Mouse (Mus musculus): Measurements from ENCODE around the gene Tbc1d15.

Gene Tbc1d15

GRCm38 (mm10) chr10:115251088-115251934 lies at the start of gene Tbc1d15:
Tbc1d15 (minus strand) TSS chr10:115251467.
- DNase-seq, result peak; percentile 99

- DNase-seq, result no peak
These were observed 47.4 kb upstream of the Tbc1d15 start for GRCm38 (mm10) chr10:115298683-115299082.

GRCm38 (mm10) chr10:115297582-115297981 lies 46.3 kb upstream of the Tbc1d15 start:
- no peak for DNase-seq

GRCm38 (mm10) chr10:115296401-115296935 lies 45.2 kb upstream of the Tbc1d15 start:
- DNase-seq, result peak; percentile 20

GRCm38 (mm10) chr10:115295162-115295561 lies 43.9 kb upstream of the Tbc1d15 start:
- no peak for DNase-seq

- DNase-seq, result no peak
These were observed 43.4 kb upstream of the Tbc1d15 start for GRCm38 (mm10) chr10:115294715-115295114.

- no peak for DNase-seq
These were observed 42.7 kb upstream of the Tbc1d15 start for GRCm38 (mm10) chr10:115293946-115294345.

GRCm38 (mm10) chr10:115290671-115291070 lies 39.4 kb upstream of the Tbc1d15 start:
- DNase-seq, result no peak

- no peak for DNase-seq
These were observed 37.6 kb upstream of the Tbc1d15 start for GRCm38 (mm10) chr10:115288856-115289255.

GRCm38 (mm10) chr10:115284170-115284569 lies 32.9 kb upstream of the Tbc1d15 start:
- no peak for DNase-seq

- DNase-seq, result no peak
These were observed 30.1 kb upstream of the Tbc1d15 start for GRCm38 (mm10) chr10:115281381-115281780.

- no peak for DNase-seq
These were observed 20.4 kb upstream of the Tbc1d15 start for GRCm38 (mm10) chr10:115271649-115272048.

- no peak for DNase-seq
These were observed 19.5 kb upstream of the Tbc1d15 start for GRCm38 (mm10) chr10:115270612-115271390.

- no peak for DNase-seq
These were observed 11.8 kb upstream of the Tbc1d15 start for GRCm38 (mm10) chr10:115262926-115263562.

GRCm38 (mm10) chr10:115262261-115262660 lies 11.0 kb upstream of the Tbc1d15 start:
- DNase-seq, result no peak

GRCm38 (mm10) chr10:115261428-115261827 lies 10.2 kb upstream of the Tbc1d15 start:
- DNase-seq, result no peak

GRCm38 (mm10) chr10:115256162-115256561 lies 4.9 kb upstream of the Tbc1d15 start:
- no peak for DNase-seq

GRCm38 (mm10) chr10:115253521-115253920 lies 2.3 kb upstream of the Tbc1d15 start:
- no peak for DNase-seq

- DNase-seq, result peak; percentile 71
These were observed 1.1 kb upstream of the Tbc1d15 start for GRCm38 (mm10) chr10:115252321-115252757.

- peak; percentile 54 for DNase-seq
These were observed 806 bp downstream of the Tbc1d15 start for GRCm38 (mm10) chr10:115250235-115251087.

- DNase-seq, result peak; percentile 18
These were observed 3.2 kb downstream of the Tbc1d15 start for GRCm38 (mm10) chr10:115248041-115248440.

- DNase-seq, result no peak
These were observed 5.8 kb downstream of the Tbc1d15 start for GRCm38 (mm10) chr10:115245488-115245887.
